Comparison of ENCODE assay signal across 18 mouse cellular contexts in the genomic region with DNA sequence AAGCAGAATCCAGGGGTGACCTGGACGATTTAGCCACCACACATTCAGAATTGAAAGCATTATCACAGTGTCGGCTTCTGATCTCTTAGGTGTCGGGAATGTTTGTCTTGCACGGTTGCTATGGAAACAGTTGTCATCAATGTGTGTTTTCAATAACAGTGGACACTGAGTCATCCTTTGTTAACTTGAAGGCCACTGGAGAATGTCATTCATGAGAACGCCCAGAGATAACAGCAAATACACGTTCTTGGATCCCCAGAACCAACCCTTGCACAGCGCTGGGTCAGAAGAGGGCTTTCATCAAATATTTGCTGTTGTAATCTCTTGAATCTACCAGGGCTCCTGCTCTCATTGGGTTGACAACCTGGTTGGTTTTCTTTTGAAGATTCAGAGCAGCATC. TPM values are rescaled to one million over a fixed set of nuclear protein-coding genes. Genes with fewer than 3 reads are reported as not detected.
DNase-seq lines count a peak whose midpoint lies in the region; ATAC-seq and TF ChIP-seq lines count a peak whose summit lies in the region.
"Had no signal": no experiment of that assay in that cellular context is flagged by ENCODE, and none has a peak within 500 bp of the region (broad histone marks: within the 10 kb centered on the region; RNA-seq: fewer than 3 reads in every experiment).

No protein-coding gene starts in this region.

- ATAC-seq in forebrain, embryonic 14.5 days: no peak
- ATAC-seq in forebrain, embryonic 11.5 days (replicated peaks; ENCODE audit: low FRiP score): no peak
- peak; percentile 79 for ATAC-seq in liver, postnatal 0 days
- ATAC-seq in liver, embryonic 11.5 days (replicated peaks; ENCODE audit: low FRiP score): no peak
- ATAC-seq in intestine, embryonic 16.5 days: no peak

- H3K9me3 ChIP-seq in forebrain, embryonic 14.5 days (replicated peaks; ENCODE audit: control insufficient read depth, low read length): no peaks in the 10 kb centered on the region
- H3K9me3 ChIP-seq in forebrain, embryonic 11.5 days (ENCODE audit: control insufficient read depth, low read length): no peaks in the 10 kb centered on the region
- H3K9me3 ChIP-seq in liver, postnatal 0 days (ENCODE audit: low read length): no peaks in the 10 kb centered on the region
- H3K9me3 ChIP-seq in liver, embryonic 11.5 days (ENCODE audit: control insufficient read depth, low read length): no peaks in the 10 kb centered on the region
- H3K9me3 ChIP-seq in intestine, embryonic 16.5 days (ENCODE audit: control insufficient read depth, low read length): no peaks in the 10 kb centered on the region
- H3K9me3 ChIP-seq: forebrain, embryonic 12.5 days; neural tube, embryonic 15.5 days had no signal

- no peaks in the 10 kb centered on the region for H3K4me1 ChIP-seq in forebrain, embryonic 14.5 days (ENCODE audit: control insufficient read depth, insufficient read depth, low read length)
- H3K4me1 ChIP-seq in forebrain, embryonic 11.5 days (replicated peaks; ENCODE audit: control insufficient read depth, insufficient read depth, low read length): no peaks in the 10 kb centered on the region
- H3K4me1 ChIP-seq in liver, postnatal 0 days (ENCODE audit: insufficient read depth): 0 out of 2 replicates have a peak, but pooled peaks cover 2% of the 10 kb centered on the region
- H3K4me1 ChIP-seq in liver, embryonic 11.5 days (replicated peaks; ENCODE audit: control insufficient read depth, insufficient read depth, low read length): peaks cover 4% of the 10 kb centered on the region
- no peaks in the 10 kb centered on the region for H3K4me1 ChIP-seq in intestine, embryonic 16.5 days (ENCODE audit: control insufficient read depth, insufficient read depth, low read length)
- H3K4me1 ChIP-seq: forebrain, embryonic 12.5 days; neural tube, embryonic 15.5 days had no signal

- 75% methylated on average over 7 of the region's 7 CpGs for WGBS in forebrain, embryonic 14.5 days
- WGBS in forebrain, embryonic 11.5 days: 71% methylated on average over 7 of the region's 7 CpGs
- 59% methylated on average over 7 of the region's 7 CpGs for WGBS in liver, postnatal 0 days (ENCODE audit: insufficient replicate concordance)
- WGBS in liver, embryonic 11.5 days: 66% methylated on average over 7 of the region's 7 CpGs
- 53% methylated on average over 7 of the region's 7 CpGs for WGBS in intestine, embryonic 16.5 days

- H3K36me3 ChIP-seq in forebrain, embryonic 14.5 days (ENCODE audit: control insufficient read depth, insufficient read depth, low read length): no peaks in the 10 kb centered on the region
- H3K36me3 ChIP-seq in forebrain, embryonic 11.5 days (ENCODE audit: control insufficient read depth, insufficient read depth, low read length): no peaks in the 10 kb centered on the region
- H3K36me3 ChIP-seq in liver, postnatal 0 days (replicated peaks; ENCODE audit: insufficient read depth, low read length): peaks cover 7% of the 10 kb centered on the region; the same call in 1 of the 2 replicates
- peaks cover 3% of the 10 kb centered on the region; the same call in 1 of the 2 replicates for H3K36me3 ChIP-seq in liver, embryonic 11.5 days (ENCODE audit: control insufficient read depth, insufficient read depth, low read length)
- no peaks in the 10 kb centered on the region for H3K36me3 ChIP-seq in intestine, embryonic 16.5 days (ENCODE audit: control insufficient read depth, insufficient read depth, low read length)
- H3K36me3 ChIP-seq: forebrain, embryonic 12.5 days had no signal

- H3K27me3 ChIP-seq in forebrain, embryonic 14.5 days (replicated peaks; ENCODE audit: control insufficient read depth, insufficient read depth, low read length): no peaks in the 10 kb centered on the region
- no peaks in the 10 kb centered on the region for H3K27me3 ChIP-seq in forebrain, embryonic 11.5 days (ENCODE audit: control insufficient read depth, insufficient read depth, low read length)
- no peaks in the 10 kb centered on the region for H3K27me3 ChIP-seq in liver, postnatal 0 days (ENCODE audit: insufficient read depth, low read length)
- H3K27me3 ChIP-seq in liver, embryonic 11.5 days (replicated peaks; ENCODE audit: control insufficient read depth, insufficient read depth, low read length): no peaks in the 10 kb centered on the region
- H3K27me3 ChIP-seq in intestine, embryonic 16.5 days (replicated peaks; ENCODE audit: control insufficient read depth, insufficient read depth, low read length): no peaks in the 10 kb centered on the region
- H3K27me3 ChIP-seq: forebrain, embryonic 12.5 days; neural tube, embryonic 15.5 days had no signal

- no peak for TF ChIP-seq EP300 in liver, postnatal 0 days (IDR thresholded peaks at IDR 0.05; ENCODE audit: low read depth)

- H3K27ac ChIP-seq in forebrain, embryonic 14.5 days (ENCODE audit: low read depth, low read length): no peak overlapping the region
- H3K27ac ChIP-seq in forebrain, embryonic 11.5 days (ENCODE audit: low read depth, low read length): no peak overlapping the region
- H3K27ac ChIP-seq in liver, postnatal 0 days (ENCODE audit: low read depth): peak overlapping the region; percentile 61; the same call in 1 of the 2 replicates
- H3K27ac ChIP-seq in liver, embryonic 11.5 days (ENCODE audit: low read depth, low read length): no peak overlapping the region
- H3K27ac ChIP-seq in intestine, embryonic 16.5 days (ENCODE audit: low read length): no peak overlapping the region
- H3K27ac ChIP-seq: forebrain, embryonic 12.5 days; gastrocnemius, adult 2 months; neural tube, embryonic 15.5 days had no signal

- DNase-seq in forebrain, embryonic 14.5 days (ENCODE audit: low spot score): peak; percentile 6
- no peak for DNase-seq in forebrain, embryonic 11.5 days (ENCODE audit: low spot score)
- no peak for DNase-seq in liver, postnatal 0 days
- DNase-seq in liver, embryonic 11.5 days (ENCODE audit: low spot score): no peak
- DNase-seq in embryo, embryonic 10 days (ENCODE audit: low spot score): peak; percentile 53
- peak; percentile 7 for DNase-seq in yolk sac, embryonic 10.5 days (ENCODE audit: low spot score)
- DNase-seq: cerebellum, postnatal 25 days; gastrocnemius, adult 2 months; heart, adult 11 months; heart, postnatal 4 days; kidney, adult 2 months; kidney, postnatal 4 days; liver; retina, postnatal 1 day; thymus, postnatal 14 days had no signal

- TF ChIP-seq CTCF in liver, postnatal 0 days (IDR thresholded peaks at IDR 0.05; ENCODE audit: low read depth): no peak

- no peak overlapping the region for H3K9ac ChIP-seq in forebrain, embryonic 14.5 days (ENCODE audit: low read length)
- no peak overlapping the region for H3K9ac ChIP-seq in forebrain, embryonic 11.5 days (ENCODE audit: low read length)
- H3K9ac ChIP-seq in liver, postnatal 0 days (replicated peaks): no peak overlapping the region
- no peak overlapping the region for H3K9ac ChIP-seq in liver, embryonic 11.5 days (ENCODE audit: low read depth, low read length)
- H3K9ac ChIP-seq in intestine, embryonic 16.5 days (ENCODE audit: low read depth, low read length): no peak overlapping the region
- H3K9ac ChIP-seq: forebrain, embryonic 12.5 days; neural tube, embryonic 15.5 days had no signal

- H3K4me2 ChIP-seq in forebrain, embryonic 14.5 days (ENCODE audit: low read length): no peak overlapping the region
- no peak overlapping the region for H3K4me2 ChIP-seq in forebrain, embryonic 11.5 days (ENCODE audit: low read depth, low read length, severe bottlenecking)
- no peak overlapping the region for H3K4me2 ChIP-seq in liver, postnatal 0 days (ENCODE audit: low read depth, low read length)
- no peak overlapping the region for H3K4me2 ChIP-seq in liver, embryonic 11.5 days
- H3K4me2 ChIP-seq in intestine, embryonic 16.5 days (ENCODE audit: low read depth, low read length): no peak overlapping the region
- H3K4me2 ChIP-seq: forebrain, embryonic 12.5 days; neural tube, embryonic 15.5 days had no signal

- no peak overlapping the region for H3K4me3 ChIP-seq in forebrain, embryonic 14.5 days (ENCODE audit: low read depth, low read length)
- no peak overlapping the region for H3K4me3 ChIP-seq in forebrain, embryonic 11.5 days (ENCODE audit: low read depth, low read length)
- no peak overlapping the region for H3K4me3 ChIP-seq in liver, postnatal 0 days (ENCODE audit: low read depth, low read length)
- no peak overlapping the region for H3K4me3 ChIP-seq in liver, embryonic 11.5 days (ENCODE audit: low read depth, low read length)
- H3K4me3 ChIP-seq in intestine, embryonic 16.5 days (ENCODE audit: low read length): no peak overlapping the region
- H3K4me3 ChIP-seq: forebrain, embryonic 12.5 days; gastrocnemius, adult 2 months; neural tube, embryonic 15.5 days had no signal

RNA-seq across cellular contexts. Expression of gene Nab1, which starts 43.9 kb away (rescaled TPM):
- 6.1 and 8.5 TPM in 2 replicates for polyA plus RNA-seq in forebrain, embryonic 14.5 days (2014; fragmentation: Nextera tagmentation; extraction: Ambion mirVana)
- polyA plus RNA-seq in forebrain, embryonic 11.5 days (2014; fragmentation: Nextera tagmentation; extraction: Ambion mirVana): 9.0 and 9.6 TPM in 2 replicates
- polyA plus RNA-seq in liver, postnatal 0 days (2015; fragmentation: Nextera tagmentation; extraction: Ambion mirVana): 20.3 and 20.9 TPM in 2 replicates
- 20.5 and 20.6 TPM in 2 replicates for polyA plus RNA-seq in liver, embryonic 11.5 days (2014; fragmentation: Nextera tagmentation; extraction: Ambion mirVana)
- polyA plus RNA-seq in intestine, embryonic 16.5 days (2015; fragmentation: Nextera tagmentation; extraction: Ambion mirVana): 4.6 and 5.3 TPM in 2 replicates

Comparison
In these comparisons a context has a peak if more than half of its experiments do, and no peak if none do; other contexts are left out.
1. DNase-seq: peak in forebrain, embryonic 14.5 days (single experiment), embryo, embryonic 10 days (single experiment) and yolk sac, embryonic 10.5 days (single experiment); none in forebrain, embryonic 11.5 days (single experiment), liver, postnatal 0 days (single experiment) and liver, embryonic 11.5 days (single experiment).